Mouse (Mus musculus): ENCODE results near the gene Hist1h3f.

DNA sequence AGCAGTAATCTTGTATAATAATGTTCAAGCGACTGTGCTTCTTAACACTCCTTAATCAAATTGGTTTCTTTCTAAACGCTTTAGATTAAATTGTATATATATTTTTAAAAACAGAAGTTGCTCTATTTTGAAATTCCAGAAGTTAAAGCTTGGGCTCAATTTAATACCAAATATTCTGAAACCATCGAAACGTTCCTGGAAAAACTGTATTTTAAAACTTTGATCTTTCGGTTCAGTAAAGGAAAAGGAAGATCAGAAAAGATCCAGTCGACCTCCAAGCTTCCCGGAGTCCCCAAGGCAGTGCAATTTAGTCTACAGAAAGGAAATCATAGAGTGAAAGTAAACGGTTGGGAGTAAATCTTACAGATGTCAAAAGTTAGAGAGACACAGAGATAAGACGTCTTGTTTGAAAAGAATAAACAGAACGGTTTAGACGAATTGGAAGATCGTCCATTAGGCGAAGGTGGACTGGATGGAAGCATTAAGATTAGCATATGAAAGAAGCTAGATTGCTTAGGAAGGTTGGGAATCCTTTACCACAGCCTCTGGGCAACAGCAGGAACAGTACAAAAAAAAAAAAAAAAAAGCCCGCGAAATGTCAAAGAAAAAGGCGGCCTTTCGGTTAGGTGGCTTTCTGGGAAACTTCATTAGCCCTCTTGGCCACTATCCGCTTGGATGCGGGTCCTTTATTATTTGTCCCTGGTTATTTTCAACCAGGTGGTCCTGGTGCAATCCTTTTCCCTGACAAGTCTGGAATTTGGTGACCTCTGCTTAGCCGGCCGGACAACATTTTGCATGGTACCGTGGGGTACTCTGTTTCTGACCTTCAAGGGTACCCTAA is 42.5 kb downstream of the Hist1h3f start:
- TF ChIP-seq CTCF (IDR thresholded peaks at IDR 0.05; ENCODE audit: low read depth, low read length) (no peak), POLR2A (IDR thresholded peaks at IDR 0.05; ENCODE audit: extremely low read depth, insufficient read depth, low read length) (no peak)

Measured in liver, adult 2 months (tissue).